In genomic region chr13:35656853-35657252, GRCm38 (mm10) we compare ENCODE assay signal across 26 mouse cellular contexts.
"Had no signal": no experiment of that assay in that cellular context is flagged by ENCODE, and none has a peak within 500 bp of the region (broad histone marks: within the 10 kb centered on the region; RNA-seq: fewer than 3 reads in every experiment).

No protein-coding gene starts in this region.

- H3K4me3 ChIP-seq: gastrocnemius, adult 2 months; heart, embryonic 13.5 days; heart, embryonic 15.5 days; hindbrain, embryonic 10.5 days; hindbrain, embryonic 12.5 days; kidney, embryonic 15.5 days; layer of hippocampus, adult 2 months; limb, embryonic 13.5 days; limb, embryonic 15.5 days; liver, embryonic 12.5 days had no signal

- H3K36me3 ChIP-seq: heart, embryonic 13.5 days; heart, embryonic 15.5 days; hindbrain, embryonic 10.5 days; hindbrain, embryonic 12.5 days; kidney, embryonic 15.5 days; limb, embryonic 13.5 days; limb, embryonic 15.5 days; liver, embryonic 12.5 days had no signal

- H3K27ac ChIP-seq: gastrocnemius, adult 2 months; heart, embryonic 13.5 days; heart, embryonic 15.5 days; hindbrain, embryonic 10.5 days; hindbrain, embryonic 12.5 days; hindbrain, embryonic 14.5 days; hindbrain, postnatal 0 days; kidney, embryonic 15.5 days; kidney, postnatal 0 days; layer of hippocampus, adult 2 months; limb, embryonic 13.5 days; limb, embryonic 15.5 days; liver, embryonic 12.5 days; liver, embryonic 14.5 days had no signal

- H3K4me1 ChIP-seq: heart, embryonic 13.5 days; heart, embryonic 15.5 days; hindbrain, embryonic 10.5 days; hindbrain, embryonic 12.5 days; kidney, embryonic 15.5 days; limb, embryonic 15.5 days; liver, embryonic 12.5 days had no signal

- ATAC-seq: hindbrain, postnatal 0 days; intestine, embryonic 16.5 days; liver, embryonic 12.5 days had no signal

- H3K27me3 ChIP-seq: heart, embryonic 13.5 days; heart, embryonic 15.5 days; hindbrain, embryonic 12.5 days; kidney, embryonic 15.5 days; limb, embryonic 13.5 days; limb, embryonic 15.5 days had no signal

- H3K9ac ChIP-seq: heart, embryonic 13.5 days; heart, embryonic 15.5 days; hindbrain, embryonic 12.5 days; hindbrain, embryonic 14.5 days; kidney, embryonic 15.5 days; limb, embryonic 13.5 days; limb, embryonic 15.5 days; liver, embryonic 12.5 days; liver, embryonic 14.5 days had no signal

- DNase-seq: gastrocnemius, adult 2 months; gastrocnemius, postnatal 10 days; gastrocnemius, postnatal 25 days; heart, adult 18-20 months; heart, postnatal 14 days; heart, postnatal 36 days; kidney, adult 11 months; kidney, adult 2 months; kidney, adult 9 months; kidney, postnatal 14 days; kidney, postnatal 36 days; left cerebral cortex, postnatal 4 days had no signal
